Comparison of ENCODE assay signal across 14 mouse cellular contexts in the genomic region with DNA sequence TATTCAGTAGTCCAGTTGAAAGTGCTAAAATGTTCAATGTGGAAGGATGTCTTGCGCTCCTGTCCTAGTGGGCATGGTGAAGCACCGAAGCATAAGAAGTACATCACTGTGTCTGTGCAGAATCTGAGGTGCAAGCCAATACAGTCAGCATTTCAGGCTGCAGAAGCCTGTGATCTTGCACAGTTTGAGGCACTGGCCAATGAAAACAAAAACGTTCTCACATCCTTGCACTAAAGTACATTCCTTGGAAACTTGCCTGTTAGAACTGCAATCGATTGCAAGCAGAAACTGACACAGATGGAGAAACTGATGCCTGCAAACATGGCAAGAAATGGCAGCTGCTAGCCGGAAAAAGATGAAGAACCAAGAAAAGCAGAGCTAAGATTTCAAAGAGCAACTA.
DNase-seq lines count a peak whose midpoint lies in the region; ATAC-seq lines count a peak whose summit lies in the region.
"Had no signal": no experiment of that assay in that cellular context is flagged by ENCODE, and none has a peak within 500 bp of the region (broad histone marks: within the 10 kb centered on the region; RNA-seq: fewer than 3 reads in every experiment).

No protein-coding gene starts in this region.

- ATAC-seq in frontal cortex, adult (ENCODE audit: low TSS enrichment), result peak; percentile 50; the same call in 1 of the 2 replicates
- ATAC-seq in megakaryocyte-erythroid progenitor cell, adult 5-6 weeks (replicated peaks; ENCODE audit: low FRiP score, low TSS enrichment, poor library complexity, severe bottlenecking), result no peak

- DNase-seq in frontal cortex, postnatal 25 days (ENCODE audit: low spot score in 2 of 2), result no peak
- DNase-seq in left cerebral cortex, postnatal 25 days (ENCODE audit: low spot score in 2 of 2), result peak; percentile 6 to 32
- DNase-seq in left cerebral cortex, postnatal 4 days, result no peak
- peak; percentile 46 for DNase-seq in brain, embryonic 18.5 days (ENCODE audit: low read depth, low spot score)
- DNase-seq in layer of hippocampus, adult 9-11 months, result peak; percentile 33
- DNase-seq in urinary bladder, postnatal 36 days (ENCODE audit: low spot score in 2 of 2), result no peak
- DNase-seq: cerebellum, adult 18-20 months; cerebellum, postnatal 25 days; gastrocnemius, postnatal 25 days; heart, postnatal 10 days; kidney, adult 8-10 months; thymus, postnatal 25 days had no signal

- intact Hi-C loops in left cerebral cortex, postnatal 25 days (cut with DNase I), result no loop called here
- intact Hi-C loops in left cerebral cortex, postnatal 4 days (cut with DNase I), result no loop called here

Comparison
In these comparisons a context has a peak if more than half of its experiments do, and no peak if none do; other contexts are left out.
1. DNase-seq: peak in left cerebral cortex, postnatal 25 days (2 of 2), brain, embryonic 18.5 days (single experiment) and layer of hippocampus, adult 9-11 months (single experiment); none in frontal cortex, postnatal 25 days (0 of 2), left cerebral cortex, postnatal 4 days (single experiment) and urinary bladder, postnatal 36 days (0 of 2).